Mouse (Mus musculus) kidney, adult 9 months (tissue): ENCODE measurements around the gene Mettl8.

Experiments
- DNase-seq: peaks from one replicate; pipeline ENCODE4 v3.0.0; 2022

The Mettl8 gene

GRCm38 (mm10) chr2:70974769-70975168 is 80.6 kb downstream of the Mettl8 start:
- DNase-seq = no peak

- DNase-seq = no peak
These were observed 82.4 kb downstream of the Mettl8 start for GRCm38 (mm10) chr2:70972795-70973518.

- no peak for DNase-seq
These were observed 85.1 kb downstream of the Mettl8 start for GRCm38 (mm10) chr2:70970158-70970741.

- DNase-seq = no peak
These were observed 87.1 kb downstream of the Mettl8 start for GRCm38 (mm10) chr2:70968305-70968704.

- no peak for DNase-seq
These were observed 88.2 kb downstream of the Mettl8 start for GRCm38 (mm10) chr2:70967216-70967615.

- no peak for DNase-seq
These were observed 90.6 kb downstream of the Mettl8 start for GRCm38 (mm10) chr2:70964809-70965208.

GRCm38 (mm10) chr2:70962921-70963320 is 92.5 kb downstream of the Mettl8 start:
- DNase-seq = no peak

- DNase-seq = no peak
These were observed 94.1 kb downstream of the Mettl8 start for GRCm38 (mm10) chr2:70961086-70961941.

GRCm38 (mm10) chr2:70960090-70960489 is 95.3 kb downstream of the Mettl8 start:
- DNase-seq = no peak

- no peak for DNase-seq
These were observed 96.0 kb downstream of the Mettl8 start for GRCm38 (mm10) chr2:70959337-70959736.

- DNase-seq = no peak
These were observed 96.8 kb downstream of the Mettl8 start for GRCm38 (mm10) chr2:70958536-70958935.

- DNase-seq = no peak
These were observed 101.8 kb downstream of the Mettl8 start for GRCm38 (mm10) chr2:70953616-70954015.

- no peak for DNase-seq
These were observed 103.4 kb downstream of the Mettl8 start for GRCm38 (mm10) chr2:70951944-70952343.

- no peak for DNase-seq
These were observed 110.7 kb downstream of the Mettl8 start for GRCm38 (mm10) chr2:70944511-70945305.

- DNase-seq = peak; percentile 64
These were observed 114.6 kb downstream of the Mettl8 start for GRCm38 (mm10) chr2:70940826-70941225.

- DNase-seq = no peak
These were observed 116.4 kb downstream of the Mettl8 start for GRCm38 (mm10) chr2:70938844-70939494.

- DNase-seq = no peak
These were observed 120.6 kb downstream of the Mettl8 start for GRCm38 (mm10) chr2:70934772-70935171.

- no peak for DNase-seq
These were observed 121.9 kb downstream of the Mettl8 start for GRCm38 (mm10) chr2:70933516-70933915.

GRCm38 (mm10) chr2:70932965-70933364 is 122.4 kb downstream of the Mettl8 start:
- DNase-seq = no peak

- peak; percentile 35 for DNase-seq
These were observed 124.6 kb downstream of the Mettl8 start for GRCm38 (mm10) chr2:70930631-70931288.

GRCm38 (mm10) chr2:70929714-70930113 is 125.7 kb downstream of the Mettl8 start:
- DNase-seq = no peak

- no peak for DNase-seq
These were observed 131.3 kb downstream of the Mettl8 start for GRCm38 (mm10) chr2:70924049-70924448.
